ENCODE assay signal across 8 mouse cellular contexts in the genomic region with DNA sequence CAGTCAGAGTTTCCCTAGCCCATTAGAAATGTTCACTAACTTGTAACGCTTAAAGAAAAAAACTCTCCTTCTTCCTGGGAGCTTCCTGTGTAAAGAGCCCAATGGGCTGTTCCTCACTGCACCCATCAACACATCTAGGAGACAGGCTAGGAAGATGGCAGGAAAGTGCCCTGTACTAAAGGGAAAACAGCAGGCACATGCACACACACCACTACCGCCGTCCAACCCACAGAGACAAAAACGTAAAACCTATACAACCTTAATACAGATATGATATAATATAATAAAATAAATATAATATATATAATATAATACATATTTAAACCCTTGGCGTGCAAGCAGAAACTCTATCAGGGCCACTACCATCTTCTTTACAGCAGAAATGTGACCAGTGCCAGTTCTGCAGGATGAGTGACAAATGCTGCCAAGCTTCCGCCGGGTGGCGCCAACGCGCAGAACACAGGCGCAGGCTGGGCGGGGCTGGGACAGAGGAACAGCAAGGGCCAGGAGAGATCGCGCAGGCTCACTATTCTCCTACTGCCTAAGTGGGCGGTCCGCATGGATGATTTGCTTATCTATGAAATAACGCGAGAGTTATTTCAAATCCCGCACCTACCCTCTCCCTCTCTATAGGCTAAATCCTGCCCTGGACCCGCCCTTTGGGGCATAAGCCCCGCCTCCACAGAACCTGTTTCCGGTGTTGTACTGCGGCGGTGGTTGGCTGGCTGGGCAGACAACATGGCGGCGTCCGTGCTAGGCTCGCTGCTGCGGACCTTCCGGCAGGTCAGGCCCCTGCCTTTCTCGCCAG. TPM values are rescaled to one million over a fixed set of nuclear protein-coding genes. Genes with fewer than 3 reads are reported as not detected.
DNase-seq lines count a peak whose midpoint lies in the region; ATAC-seq lines count a peak whose summit lies in the region.

TSS of gene Mrps14 (plus strand) at position 687 of the 808 bp plus-strand sequence.

- H3K4me2 ChIP-seq in hindbrain, embryonic 15.5 days, result peak within 1 kb of the TSS; percentile 83

- H3K9ac ChIP-seq in hindbrain, embryonic 15.5 days, result peak within 1 kb of the TSS; percentile 73

- H3K27me3 ChIP-seq in hindbrain, embryonic 15.5 days, result no peaks in the 10 kb centered on the region

- peaks cover 15% of the 10 kb centered on the region for H3K36me3 ChIP-seq in hindbrain, embryonic 15.5 days

- peak within 1 kb of the TSS; percentile 73 for H3K4me3 ChIP-seq in hindbrain, embryonic 15.5 days

- ATAC-seq in hindbrain, embryonic 15.5 days (ENCODE audit: low FRiP score, low read depth), result peak; percentile 100

- DNase-seq in T-cell, adult 2 months (ENCODE audit: low spot score), result peak; percentile 99
- DNase-seq in cerebellum, postnatal 36 days, result peak; percentile 98 to 99
- DNase-seq in frontal cortex, postnatal 36 days (ENCODE audit: low spot score in 2 of 2), result peak; percentile 97
- DNase-seq in left cerebral cortex, adult 11 months (ENCODE audit: low spot score), result peak; percentile 99
- DNase-seq in lung, postnatal 4 days, result peak; percentile 98 to 99
- DNase-seq in retina, postnatal 7 days (ENCODE audit: low read depth, low spot score), result peak; percentile 99
- DNase-seq in urinary bladder, adult 2 months (ENCODE audit: low spot score), result peak; percentile 92

- 7% methylated on average over 31 of the region's 31 CpGs for WGBS in hindbrain, embryonic 15.5 days

- peak within 1 kb of the TSS; percentile 86 for H3K27ac ChIP-seq in hindbrain, embryonic 15.5 days (replicated peaks)

- H3K9me3 ChIP-seq in hindbrain, embryonic 15.5 days, result no peaks in the 10 kb centered on the region

- peaks cover 11% of the 10 kb centered on the region for H3K4me1 ChIP-seq in hindbrain, embryonic 15.5 days (replicated peaks)

RNA-seq across cellular contexts. Expression of gene Mrps14, which starts in this region (rescaled TPM):
- 125 and 141 TPM in 2 replicates for polyA plus RNA-seq in hindbrain, embryonic 15.5 days (2015; fragmentation: Nextera tagmentation; extraction: Ambion mirVana)
- 58.0 and 73.3 TPM in 2 replicates for polyA plus RNA-seq in urinary bladder, adult 2 months (2012; rRNA removed)

Comparison
In these comparisons a context has a peak if more than half of its experiments do, and no peak if none do; other contexts are left out.
1. Peak in every context shown above with its lines: DNase-seq, ATAC-seq, H3K4me3 ChIP-seq and H3K27ac ChIP-seq.